Mouse (Mus musculus) adrenal gland, postnatal 4 days (tissue): Measurements from ENCODE around the gene Gm49510. TPM values are rescaled to one million over a fixed set of nuclear protein-coding genes. Genes with fewer than 3 reads are reported as not detected.
"Not testable (repeated sequence)": the region's sequence is repeated elsewhere in the genome, so short reads cannot be mapped to it uniquely, and the experiment has no call there.

Experiments used
- DNase-seq, 2 experiments: peaks; one replicate each; pipeline ENCODE4 v3.0.0; 2021 to 2022; ENCODE audit warnings: low spot score in 2 of 2, mixed read lengths in 2 of 2
- total RNA-seq, 2 experiments: library from RNA; stranded (reverse); gene quantifications; 2 replicates each; pipeline ENCODE4 v1.2.3; 2021

The Gm49510 gene
- total RNA-seq, 2 experiments from 2014 or later, result not detected

GRCm38 (mm10) chr15:78877810-78878390, 21.6 kb upstream of the Gm49510 start:
- DNase-seq, result no peak

- not testable (repeated sequence) for DNase-seq
Observed at GRCm38 (mm10) chr15:78878792-78879516, 20.5 kb upstream of the Gm49510 start.

GRCm38 (mm10) chr15:78880432-78880831, 19.0 kb upstream of the Gm49510 start:
- no peak for DNase-seq

DNA sequence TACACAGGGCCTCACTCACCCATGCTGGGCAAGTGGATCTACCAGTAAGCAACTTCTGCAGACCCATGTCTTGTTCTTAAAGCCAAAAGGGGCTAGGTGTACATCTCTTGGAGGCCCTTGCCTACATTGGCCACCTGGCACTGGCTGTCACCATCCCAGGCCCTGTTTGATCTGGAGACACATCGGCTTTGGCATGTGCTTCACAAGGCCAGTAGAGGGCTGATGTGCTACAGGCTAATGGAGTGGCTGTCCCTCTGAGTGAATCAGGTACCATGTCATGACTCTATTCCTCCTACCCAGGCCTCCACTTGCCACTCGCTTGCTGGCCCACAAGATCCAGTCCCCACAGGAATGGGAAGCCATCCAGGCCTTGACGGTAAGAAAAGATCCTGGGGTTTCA, 17.6 kb upstream of the Gm49510 start:
- DNase-seq, result no peak

DNA sequence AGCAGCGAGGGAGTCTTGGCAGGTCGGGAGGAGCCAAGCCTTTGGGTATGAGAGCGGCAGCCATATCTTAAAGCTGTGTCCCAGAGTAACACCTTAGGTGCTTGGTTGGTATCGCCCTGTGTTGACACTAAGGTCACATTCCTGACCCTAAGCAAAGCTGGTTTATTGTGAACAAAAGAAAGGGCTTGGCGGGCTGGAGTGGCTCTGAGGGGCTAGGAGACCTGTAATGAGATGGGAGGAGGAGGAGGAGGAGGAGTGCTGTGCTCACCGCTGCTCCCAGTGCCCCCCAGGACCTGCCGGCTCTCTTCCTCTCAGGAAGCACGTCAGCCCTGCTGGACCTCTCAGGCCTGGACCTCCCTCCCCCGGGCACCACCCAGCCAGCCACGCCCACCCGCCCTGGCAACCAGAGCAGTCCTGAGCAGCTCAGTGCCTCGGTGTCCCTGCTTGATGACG, 10.0 kb upstream of the Gm49510 start:
- DNase-seq, result no peak

DNA sequence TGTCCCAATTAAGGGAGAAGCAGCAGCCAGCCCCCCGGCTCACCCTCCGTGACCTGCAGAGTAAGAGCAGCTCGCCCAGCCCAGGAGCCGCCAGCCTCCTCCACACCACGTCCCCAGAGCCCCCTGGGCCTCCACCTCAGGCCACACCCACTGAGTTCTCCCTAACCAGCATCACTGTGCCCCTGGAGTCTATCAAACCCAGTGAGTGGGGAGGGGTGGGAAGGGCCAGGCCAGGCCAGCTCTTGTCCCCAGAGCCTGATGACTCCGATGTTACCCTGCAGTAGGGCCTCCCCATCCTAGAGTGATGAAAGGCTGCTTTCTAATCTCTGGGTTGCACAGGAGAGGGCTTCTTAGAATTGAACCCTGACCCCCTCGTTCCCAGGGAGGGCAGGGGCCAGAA, 7.0 kb upstream of the Gm49510 start:
- no peak for DNase-seq

GRCm38 (mm10) chr15:78894726-78895125, 4.7 kb upstream of the Gm49510 start:
- no peak for DNase-seq

DNA sequence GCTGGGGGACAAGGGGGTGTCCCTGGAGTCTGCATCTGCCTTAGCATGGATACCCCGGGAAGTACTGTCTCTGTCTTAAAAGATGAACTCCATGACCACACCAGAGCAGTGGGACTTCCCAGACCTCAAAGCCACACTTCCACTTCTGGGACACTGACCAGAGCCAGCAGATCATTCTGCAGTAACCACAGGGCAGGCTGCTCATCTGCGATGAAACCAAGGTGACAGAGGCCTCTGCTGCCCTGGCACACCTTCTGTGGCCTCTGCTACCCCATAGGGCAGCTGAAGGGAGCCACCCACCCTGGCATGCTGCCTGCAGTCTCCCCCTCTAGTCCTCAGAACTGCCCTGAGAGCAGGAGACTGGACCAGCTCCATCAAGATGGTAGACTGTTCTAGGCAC, 3.7 kb upstream of the Gm49510 start:
- no peak for DNase-seq

DNA sequence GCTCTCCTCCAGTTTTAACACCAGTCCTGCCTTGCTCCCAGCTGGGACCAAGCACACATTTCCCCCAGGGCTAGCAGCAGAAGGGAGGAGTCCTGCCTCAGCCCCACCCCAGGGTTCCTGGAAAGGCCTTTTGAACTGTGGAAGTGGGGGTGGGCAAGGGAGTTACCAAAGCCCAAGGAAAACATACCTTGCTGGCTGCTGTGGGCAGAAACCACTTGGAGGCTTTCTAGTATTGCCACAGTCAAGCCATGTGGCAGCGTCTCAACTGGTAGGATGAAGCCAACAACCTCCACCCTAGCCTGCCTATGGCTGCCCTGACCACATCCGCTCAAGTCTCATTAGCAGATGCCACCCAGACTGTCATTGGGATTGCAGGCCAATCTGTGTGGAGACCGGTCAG, 3.3 kb upstream of the Gm49510 start:
- DNase-seq, result no peak

DNA sequence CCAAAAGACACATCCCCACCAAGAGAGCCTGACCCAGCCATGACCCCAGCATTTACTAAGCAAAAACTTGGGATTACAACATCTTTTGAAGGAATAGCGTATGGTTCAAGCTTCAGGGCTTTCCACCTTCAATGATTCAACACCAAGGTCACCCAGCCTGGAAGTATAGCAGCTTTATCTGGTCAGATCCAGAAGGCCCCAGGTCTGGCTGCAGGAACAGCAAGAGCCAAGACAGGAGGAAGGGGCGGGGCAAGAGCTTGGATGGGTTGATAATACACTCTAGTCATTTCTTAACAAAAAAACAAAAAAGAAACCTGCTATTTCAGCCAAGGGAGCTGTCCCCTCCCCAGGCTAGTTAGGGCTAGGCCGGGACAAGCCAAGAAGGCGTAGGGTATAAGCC, 2.0 kb upstream of the Gm49510 start:
- no peak for DNase-seq

DNA sequence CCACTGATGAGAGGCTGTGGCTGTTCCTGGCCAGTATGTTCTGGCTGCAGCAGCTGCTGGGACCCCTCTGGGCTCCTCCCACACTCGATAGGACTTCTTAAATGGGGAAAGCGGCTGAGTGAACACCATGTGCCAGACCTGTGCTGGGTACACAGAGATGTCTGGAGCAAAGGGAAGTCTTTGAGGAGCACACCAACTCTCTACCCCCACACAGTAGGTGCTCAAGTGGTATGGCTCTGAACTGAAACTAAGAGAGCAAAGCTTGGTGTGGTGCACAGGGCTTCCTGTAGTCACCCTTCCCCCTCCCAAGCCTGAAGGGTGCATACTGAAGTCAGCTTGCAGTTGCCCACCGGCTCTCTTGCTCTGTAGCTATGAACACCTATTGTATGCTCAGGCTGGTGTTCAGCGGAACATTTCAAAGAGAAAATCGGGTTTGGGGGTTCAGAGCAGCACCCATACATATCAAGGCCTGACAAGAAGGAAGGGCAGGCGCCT, 913 bp upstream of the Gm49510 start:
- no peak for DNase-seq

GRCm38 (mm10) chr15:78899740-78900584, 495 bp downstream of the Gm49510 start, which contains the start of gene Sh3bp1:
Gene Sh3bp1 (plus strand): TSS chr15:78899768.
- DNase-seq, result peak in 1 of 2 experiments; percentile 30

- no peak for DNase-seq
Observed at GRCm38 (mm10) chr15:78900585-78901421, 1.3 kb downstream of the Gm49510 start.

GRCm38 (mm10) chr15:78901422-78901789, 1.9 kb downstream of the Gm49510 start:
- DNase-seq, result no peak

- peak in 1 of 2 experiments; percentile 71 for DNase-seq
Observed at GRCm38 (mm10) chr15:78903243-78903642, 3.8 kb downstream of the Gm49510 start.

DNA sequence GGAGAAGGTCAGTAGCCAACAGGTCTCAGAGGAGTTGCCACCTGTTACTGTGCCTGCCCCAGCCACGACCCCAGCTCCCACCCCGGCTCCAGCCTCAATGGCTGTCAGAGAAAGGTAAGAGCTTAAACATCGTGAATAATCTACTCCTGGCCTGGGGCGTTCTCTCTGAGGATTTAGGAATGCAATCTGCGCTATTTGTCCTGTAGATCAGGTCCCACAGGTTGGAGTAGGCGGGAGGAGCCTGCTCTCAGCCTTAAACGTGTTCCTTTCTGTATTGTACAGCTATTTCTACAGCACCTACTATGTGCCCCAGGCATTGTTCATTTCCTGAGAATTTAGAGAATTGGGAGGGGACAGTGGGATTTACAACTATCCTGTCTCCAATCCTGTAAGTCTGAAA, 8.9 kb downstream of the Gm49510 start:
- no peak for DNase-seq

- no peak for DNase-seq
Observed at GRCm38 (mm10) chr15:78908982-78909381, 9.5 kb downstream of the Gm49510 start.

- DNase-seq, result no peak
Observed at GRCm38 (mm10) chr15:78912040-78912439, 12.6 kb downstream of the Gm49510 start.

- DNase-seq, result peak; percentile 72 to 85
Observed at GRCm38 (mm10) chr15:78913632-78914090, 14.2 kb downstream of the Gm49510 start, which contains the start of gene Pdxp. Gene Pdxp (plus strand): TSS chr15:78913919.

- no peak for DNase-seq
Observed at GRCm38 (mm10) chr15:78914091-78914822, 14.8 kb downstream of the Gm49510 start.
